Mouse (Mus musculus): Measurements from ENCODE around the gene Nmt1. TPM values are rescaled to one million over a fixed set of nuclear protein-coding genes. Genes with fewer than 3 reads are reported as not detected.
A peak's percentile ranks its signal among the peaks of the same experiment; 100 is the strongest.

Nmt1 gene
- total RNA-seq, 2 experiments from 2014 or later: 65.2 to 68.7 TPM

DNA sequence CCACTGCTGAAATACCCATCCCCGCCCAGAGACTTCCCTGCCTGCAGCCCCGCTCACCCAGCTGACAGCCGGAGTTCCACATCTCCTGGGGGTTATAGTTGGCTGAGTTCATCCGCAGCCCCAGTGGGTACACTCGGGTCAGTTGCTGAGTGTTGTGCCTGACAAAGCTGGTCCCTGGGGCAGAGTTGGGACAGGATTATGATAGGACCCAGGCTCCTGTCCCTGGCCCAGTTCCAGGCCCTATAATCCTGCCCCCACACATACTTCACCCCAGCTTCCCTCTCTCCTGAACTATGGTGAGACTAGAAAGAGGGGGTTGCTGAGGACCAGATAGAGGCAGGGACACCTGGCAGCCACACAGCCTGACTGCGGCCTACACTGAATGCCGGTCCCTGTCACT, 45.7 kb downstream of the Nmt1 start:
- intact Hi-C loops (cut with DNase I): no loop called here
- DNase-seq: no peak

DNA sequence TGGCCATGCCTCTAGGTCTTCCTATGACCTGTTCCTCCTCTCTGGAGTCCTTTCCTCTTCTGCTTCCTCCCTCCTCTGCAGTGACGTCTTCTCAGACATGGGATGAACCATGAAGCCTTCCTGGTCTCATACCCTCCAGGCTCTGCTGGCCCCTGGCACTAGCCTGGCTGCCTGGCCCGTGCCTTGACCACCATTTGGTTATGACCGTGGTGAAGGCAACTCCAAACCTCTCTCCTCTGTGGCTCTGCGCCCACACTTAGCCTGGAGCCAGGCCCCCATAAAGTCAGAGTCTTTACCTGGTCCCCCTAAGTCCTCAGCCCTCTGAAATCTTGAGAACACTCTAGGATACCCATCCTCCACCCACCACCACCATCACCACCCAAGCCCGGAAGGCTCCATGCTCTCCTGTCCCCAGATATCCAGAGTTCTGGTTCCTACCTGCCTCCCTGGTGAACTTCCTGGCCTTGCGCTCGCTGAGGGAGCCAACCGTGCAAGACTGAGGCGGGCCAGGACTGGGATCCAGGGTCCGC, 46.2 kb downstream of the Nmt1 start:
- DNase-seq: no peak
- intact Hi-C loops (cut with DNase I): no loop called here

DNA sequence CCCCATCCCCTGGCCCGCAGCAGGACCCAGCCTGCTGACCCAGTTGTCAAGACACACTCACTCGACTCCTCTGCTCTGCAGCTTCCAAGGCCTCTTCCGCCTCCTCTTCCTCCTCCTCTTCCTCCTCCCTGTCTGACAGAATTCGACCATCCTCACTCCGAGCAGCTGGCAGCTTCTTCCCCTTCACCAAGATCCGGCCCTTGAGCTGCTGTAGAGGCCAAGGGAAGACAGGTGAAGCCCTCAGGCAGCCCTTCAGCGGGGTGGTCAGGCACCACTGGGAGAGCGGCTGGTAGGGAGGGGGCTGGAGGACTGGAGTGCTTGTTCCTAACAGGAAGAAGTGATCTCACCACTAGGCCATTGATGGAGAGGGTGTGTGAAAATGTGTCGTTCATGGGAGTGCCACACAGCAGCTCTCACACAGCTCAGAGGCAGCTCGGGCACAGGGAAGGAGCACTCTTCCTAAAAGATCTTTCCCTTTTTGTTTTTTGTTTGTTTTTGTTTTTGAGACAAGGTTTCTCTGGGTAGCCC, 46.9 kb downstream of the Nmt1 start:
- no peak for DNase-seq
- intact Hi-C loops (cut with DNase I): no loop called here

DNA sequence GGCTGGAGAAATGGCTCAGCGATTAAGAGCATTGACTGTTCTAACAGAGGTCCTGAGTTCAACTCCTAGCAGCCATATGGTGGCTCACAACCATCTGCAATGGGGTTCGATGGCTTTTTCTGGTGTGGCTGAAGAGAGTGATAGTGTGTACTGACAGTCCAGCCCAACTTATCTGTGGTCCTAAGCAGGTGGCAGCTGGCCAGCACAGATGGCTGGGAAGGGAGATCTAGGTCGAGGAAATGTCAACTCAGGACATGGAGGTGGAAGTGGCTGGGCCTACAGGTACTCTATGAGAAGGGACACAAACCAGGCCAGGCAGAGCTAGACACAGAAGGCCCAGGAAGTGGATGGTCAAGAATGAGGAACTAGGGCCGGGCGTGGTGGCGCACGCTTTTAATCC, 48.0 kb downstream of the Nmt1 start:
- intact Hi-C loops (cut with DNase I): no loop called here

DNA sequence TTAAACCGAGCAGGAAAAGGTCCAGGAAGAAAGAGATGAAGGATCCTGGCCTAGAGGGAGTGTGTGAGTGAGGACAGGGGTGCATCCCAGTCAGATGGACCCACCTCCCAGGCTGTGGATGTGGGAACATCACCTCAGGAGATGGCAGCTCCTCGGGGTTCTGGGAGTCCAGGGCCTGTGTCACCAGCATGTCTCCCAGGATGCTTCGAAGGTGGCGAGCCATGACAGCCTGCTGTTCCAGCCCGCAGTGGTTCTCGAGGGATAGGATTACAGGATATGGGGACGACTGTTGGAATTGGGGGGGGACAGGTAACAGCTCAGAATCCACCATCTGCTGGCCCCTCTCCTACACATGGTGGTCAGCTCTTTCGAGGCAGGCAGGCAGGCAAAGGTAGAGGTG, 48.6 kb downstream of the Nmt1 start:
- intact Hi-C loops (cut with DNase I): no loop called here
- DNase-seq: no peak

More for the DNA sequence above, 48.0 kb downstream of the Nmt1 start:
- DNase-seq: peak in 1 of 2 experiments; percentile 57

DNA sequence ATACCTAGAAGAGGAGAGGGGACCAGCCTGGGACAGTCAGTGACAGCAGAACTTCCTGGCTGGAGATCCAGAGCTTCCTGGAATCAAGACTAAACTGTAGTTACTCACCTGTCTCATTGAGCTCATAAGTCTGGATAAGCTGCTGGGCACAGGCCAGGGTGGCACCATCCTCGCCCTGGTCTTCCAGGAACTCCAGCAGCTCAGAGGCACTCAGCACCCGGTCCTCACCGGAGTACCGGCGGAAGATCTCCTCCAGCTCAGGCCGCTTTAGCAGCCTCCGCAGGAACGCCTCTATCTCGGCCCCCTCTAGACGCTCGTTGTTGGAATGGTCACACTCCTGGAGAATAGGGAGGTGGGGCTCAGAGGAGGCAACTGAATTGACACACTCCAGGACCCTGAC, 50.1 kb downstream of the Nmt1 start:
- DNase-seq: no peak
- intact Hi-C loops (cut with DNase I): no loop called here

DNA sequence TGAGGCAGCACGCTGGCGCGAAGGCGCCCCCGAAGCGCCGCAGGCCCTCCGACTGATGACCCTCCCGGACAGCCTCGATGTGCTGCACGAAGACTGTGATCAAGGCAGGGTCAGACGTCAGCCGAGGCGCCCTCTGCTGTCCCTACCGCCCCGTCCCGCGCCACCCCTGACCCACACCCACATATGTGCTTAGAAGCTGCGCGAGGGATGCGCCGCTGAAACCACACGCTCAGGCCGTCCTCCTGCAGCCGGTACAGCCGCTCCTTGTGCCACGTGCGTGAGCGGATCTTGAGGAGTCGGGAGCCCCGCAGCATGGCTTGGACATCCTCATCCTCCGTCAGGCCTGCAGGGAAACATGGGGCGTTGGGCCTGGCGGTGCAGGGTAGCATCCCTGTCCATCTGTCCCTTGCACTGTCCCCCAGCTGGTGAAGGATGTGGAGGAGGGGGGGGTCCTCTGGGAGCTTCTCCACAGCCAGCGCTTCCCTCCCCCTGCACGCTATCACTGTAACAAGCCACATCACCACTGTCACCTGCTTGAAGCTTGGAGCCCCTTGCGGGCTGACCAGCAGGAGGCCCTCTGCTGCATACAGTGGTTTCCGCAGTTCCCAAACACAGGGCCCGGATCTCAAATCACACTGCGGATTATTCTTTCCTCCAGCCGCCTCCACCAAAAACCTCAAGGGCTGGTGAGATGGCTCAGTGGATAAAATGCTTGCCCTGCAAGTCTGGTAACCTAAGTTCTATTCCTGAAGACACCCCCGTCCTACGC, 52.5 kb downstream of the Nmt1 start:
- DNase-seq: no peak
- intact Hi-C loops (cut with DNase I): no loop called here

DNA sequence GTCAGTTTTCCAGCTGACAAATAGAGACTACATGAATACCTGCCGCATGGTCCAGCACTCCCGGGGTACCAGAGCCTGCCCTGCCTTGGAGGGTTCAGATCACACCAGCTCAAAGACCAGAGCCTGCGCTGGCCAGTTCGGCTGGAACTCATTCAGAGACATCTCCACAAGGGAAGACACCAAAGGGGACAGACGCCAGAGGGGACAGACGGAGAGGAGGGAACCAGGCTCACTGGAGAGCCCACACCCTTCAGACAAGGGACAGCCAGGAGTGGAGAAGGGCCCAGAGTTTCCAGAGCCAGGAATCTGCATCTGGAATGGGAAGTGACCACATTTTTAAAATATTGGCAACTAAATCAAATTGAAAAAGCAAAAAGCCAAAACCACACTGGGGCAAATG, 53.6 kb downstream of the Nmt1 start:
- intact Hi-C loops (cut with DNase I): no loop called here
- DNase-seq: no peak

DNA sequence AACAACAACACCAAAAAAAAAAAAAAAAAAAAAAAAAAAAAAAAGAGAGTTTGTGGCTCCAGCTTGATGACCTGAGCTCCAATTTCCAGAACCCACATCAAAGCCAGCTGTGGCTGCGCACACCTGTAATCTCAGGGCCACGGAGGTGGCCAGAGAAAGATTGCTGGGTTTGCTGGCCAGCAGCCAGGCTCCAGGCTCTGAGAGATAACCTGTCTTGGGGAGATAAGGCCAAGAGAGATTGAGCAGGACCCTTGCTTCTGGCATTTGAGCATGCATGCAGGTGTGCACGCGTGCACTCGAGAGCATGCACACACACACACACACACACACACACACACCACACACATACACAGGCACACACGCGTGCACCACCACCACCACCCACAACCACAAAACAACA, 65.3 kb downstream of the Nmt1 start:
- no peak for DNase-seq
- intact Hi-C loops (cut with DNase I): no loop called here

DNA sequence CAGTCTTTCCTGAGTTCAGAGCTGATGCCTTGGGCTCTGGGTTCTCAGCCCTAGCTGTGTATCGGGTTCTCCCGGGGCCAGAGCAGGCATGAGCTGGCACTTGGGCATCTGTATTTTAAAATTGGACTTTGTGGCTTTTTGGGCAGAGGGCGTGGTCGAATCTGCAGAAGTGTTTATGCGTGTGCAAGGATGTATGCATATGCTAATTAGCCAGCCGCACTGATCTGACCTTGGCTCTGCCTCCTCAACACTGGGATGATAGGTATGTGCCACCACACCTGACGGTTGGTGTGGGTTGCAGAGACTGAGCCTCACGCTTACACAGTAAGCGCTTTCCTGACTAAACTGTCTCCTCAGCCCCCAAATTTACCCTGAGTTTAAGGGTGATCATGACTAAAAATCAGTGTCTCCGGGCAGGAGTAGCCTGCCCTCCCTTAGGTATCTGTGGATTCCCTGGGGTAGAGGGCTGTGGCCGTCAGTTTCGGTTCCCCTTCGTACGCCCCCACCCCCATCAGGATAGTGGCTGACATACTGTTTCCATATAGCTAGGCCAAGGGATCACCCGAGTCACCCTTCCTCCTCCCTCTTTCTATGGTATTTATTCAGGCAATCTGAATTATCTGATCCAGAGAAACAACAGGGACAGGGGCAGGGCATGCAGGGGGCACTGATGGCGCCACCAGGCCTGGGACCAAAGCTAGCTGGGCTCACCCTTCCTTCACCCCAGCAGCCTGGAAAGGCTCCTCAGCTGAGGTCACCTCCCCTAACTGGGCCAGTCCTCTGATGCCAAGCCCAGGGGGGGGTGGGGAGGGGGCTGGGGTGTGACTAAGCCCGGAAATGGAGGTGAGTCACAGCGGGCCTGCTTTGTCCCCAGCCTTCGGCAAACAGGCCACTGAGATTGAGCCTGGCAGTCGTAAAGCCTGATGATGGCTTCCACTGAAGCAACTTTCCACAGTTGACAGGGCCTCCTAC, 66.2 kb downstream of the Nmt1 start:
- intact Hi-C loops (cut with DNase I): no loop called here
- DNase-seq: peak; percentile 36 to 52

DNA sequence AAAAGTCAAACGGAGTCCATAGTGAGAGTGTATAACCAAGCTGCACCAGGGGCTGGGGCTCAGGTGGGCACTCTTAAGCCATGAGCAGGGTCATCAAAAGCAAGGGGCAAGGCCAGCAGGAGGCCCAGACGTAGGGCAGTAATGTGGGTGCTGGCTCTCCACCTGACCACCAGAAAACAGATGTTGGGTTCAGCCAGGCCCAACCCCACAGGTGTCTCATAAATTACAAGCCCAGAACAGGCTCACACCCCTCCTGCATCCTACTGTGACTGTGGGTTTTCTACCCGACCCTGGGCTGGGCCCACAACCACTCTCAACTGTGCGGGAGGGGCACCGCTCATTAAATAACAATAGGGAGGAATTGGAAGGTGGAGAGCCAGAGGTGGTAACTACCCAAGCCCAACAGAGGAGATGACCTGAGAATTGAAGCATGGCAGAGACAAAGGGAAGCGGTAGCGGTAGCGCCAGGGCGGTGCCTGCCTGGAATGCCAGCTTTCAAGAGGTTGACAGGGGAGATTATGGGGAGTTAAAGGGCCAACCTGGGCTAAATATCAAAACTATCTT, 67.2 kb downstream of the Nmt1 start:
- no peak for DNase-seq

DNA sequence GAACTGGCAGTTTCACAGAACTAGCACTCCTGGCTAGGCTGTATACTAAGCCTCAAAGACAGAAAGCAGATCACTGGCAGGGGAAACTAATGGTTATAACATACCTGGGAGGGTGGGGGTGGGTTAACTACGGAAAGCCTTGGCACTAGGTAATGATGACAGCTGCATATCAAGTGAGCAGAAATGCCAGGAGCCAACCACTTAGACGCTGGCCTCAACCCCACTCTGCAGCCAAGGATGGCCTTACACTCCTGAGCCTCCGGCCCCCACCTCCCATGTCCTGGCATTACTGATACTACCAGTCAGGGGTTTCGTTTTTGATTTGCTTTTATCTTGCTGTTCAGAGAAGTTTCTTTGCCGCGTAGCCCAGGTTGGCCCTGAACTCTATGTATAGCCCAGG, 67.8 kb downstream of the Nmt1 start:
- intact Hi-C loops (cut with DNase I): no loop called here
- DNase-seq: no peak

More for the DNA sequence above, 67.2 kb downstream of the Nmt1 start:
- intact Hi-C loops (cut with DNase I): no loop called here

DNA sequence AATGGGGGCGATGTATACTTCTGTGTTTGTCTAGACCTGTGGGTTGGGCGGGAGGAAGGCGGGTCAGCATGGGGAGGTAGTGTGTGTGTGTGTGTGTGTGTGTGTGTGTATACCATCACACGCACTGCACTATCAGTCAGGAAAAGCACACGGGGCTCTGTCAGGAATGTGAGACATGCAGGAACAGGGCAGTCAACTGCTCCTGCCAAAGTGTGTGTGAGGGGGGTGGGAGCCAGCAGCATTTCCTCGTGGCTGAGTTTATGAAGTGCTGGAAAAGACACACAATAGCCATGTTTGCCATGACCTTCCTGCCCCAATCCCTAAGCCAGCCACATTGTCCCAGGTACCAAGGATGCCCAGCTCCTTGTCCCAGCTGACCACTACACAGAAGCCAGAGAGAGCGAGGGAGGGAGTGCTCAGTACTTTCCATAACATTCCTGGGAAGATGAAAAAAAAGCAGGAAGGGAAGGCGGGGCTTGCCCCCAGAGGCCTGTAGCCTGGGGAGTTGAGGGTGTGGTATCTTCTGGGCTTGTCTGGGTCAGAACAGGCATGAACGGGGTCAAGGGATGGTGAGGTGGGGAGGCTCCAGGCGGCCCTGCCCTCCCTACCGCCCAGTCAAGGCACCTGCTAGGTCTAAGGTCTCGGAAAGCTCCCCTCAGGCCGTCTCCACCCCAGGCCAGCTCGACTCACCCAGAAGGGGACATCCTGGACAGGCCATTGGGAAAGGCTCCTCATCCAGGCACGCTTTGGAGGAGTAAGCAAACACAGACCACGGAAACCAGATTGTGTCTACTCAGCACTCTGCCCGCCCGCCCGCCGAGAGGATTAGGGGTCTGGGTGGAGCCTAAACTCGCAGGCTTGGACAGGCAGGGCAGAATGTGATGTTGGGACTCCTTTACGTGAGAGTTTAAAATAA, 69.2 kb downstream of the Nmt1 start:
- intact Hi-C loops (cut with DNase I): no loop called here
- DNase-seq: no peak

DNA sequence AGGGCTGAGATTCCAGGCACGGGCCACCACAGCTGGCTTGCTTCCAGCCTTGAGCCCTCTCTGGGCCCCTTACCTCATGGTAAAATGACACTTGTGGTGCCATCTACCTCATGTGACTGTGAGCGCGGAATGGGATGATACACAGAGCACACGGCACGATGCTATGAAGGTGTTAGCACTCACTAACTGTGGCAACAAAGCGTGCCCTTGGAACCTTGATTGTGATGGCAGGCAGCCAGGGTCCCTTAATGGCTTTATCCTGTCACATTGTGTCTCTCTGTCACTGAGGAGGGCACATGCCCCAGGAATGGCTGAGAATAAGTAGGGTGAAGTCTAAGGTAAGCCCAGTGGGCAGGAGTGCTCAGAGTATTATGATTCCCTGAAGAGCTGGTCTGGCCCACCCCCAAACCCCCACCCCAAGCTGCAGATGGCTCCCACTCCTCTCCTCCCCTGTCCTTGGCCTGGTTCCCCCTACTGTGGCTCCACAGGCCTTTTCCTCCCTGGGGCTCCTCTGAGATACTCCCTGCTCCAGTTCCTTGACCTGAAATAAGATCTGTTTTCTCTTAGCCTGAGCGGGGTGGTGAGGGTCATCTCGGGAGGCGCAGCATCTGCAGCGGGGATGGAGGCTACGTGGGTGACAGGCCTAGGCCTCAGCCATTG, 70.7 kb downstream of the Nmt1 start:
- DNase-seq: no peak
- intact Hi-C loops (cut with DNase I): no loop called here

DNA sequence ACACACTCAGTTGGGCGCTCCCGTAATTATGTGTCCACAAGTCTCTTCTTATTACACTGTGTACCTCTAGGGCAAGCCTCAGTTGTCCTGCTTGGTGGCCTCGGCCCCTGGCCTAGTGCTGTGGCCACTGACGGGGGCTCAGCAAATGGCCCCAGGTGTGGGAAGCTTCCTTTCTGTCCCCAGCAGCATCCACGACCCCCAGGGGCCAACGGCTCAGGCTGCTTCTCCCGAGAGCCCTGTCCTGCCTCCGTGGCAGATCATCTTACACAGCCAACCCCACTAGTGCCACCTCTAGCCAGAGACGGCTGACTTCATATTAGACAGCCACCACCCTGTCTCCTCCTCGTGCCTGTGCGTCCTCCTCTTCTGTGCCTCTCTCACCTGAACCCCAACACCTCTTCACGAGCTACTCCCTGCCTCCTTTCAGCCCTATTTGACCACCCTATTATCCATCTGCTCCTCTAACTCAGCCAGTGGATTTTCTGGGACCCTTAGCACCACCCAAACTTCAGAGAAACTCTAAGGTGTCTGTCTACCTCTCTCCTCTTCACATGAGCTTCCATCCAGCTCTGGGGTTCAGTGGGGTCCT, 71.5 kb downstream of the Nmt1 start:
- intact Hi-C loops (cut with DNase I): no loop called here
- DNase-seq: no peak

DNA sequence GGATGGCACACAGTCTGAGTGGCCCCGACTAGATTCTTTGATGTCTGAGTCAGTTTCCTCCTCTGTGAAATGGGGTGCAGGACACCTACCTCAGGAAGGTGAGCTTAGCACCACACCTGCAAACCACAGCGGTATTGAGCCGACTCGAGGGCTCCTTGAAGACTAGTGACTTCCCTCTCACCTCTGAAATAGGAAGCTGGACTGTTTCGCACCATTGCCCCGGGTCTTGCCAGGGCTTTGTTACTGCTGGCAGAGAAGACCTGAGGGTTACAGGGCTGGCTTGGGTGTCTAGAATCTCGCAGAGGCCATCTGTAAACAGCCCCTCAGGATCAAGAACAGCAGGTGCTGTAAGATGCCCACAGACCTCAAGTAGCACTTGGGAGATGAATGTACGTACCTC, 72.4 kb downstream of the Nmt1 start:
- intact Hi-C loops (cut with DNase I): no loop called here

DNA sequence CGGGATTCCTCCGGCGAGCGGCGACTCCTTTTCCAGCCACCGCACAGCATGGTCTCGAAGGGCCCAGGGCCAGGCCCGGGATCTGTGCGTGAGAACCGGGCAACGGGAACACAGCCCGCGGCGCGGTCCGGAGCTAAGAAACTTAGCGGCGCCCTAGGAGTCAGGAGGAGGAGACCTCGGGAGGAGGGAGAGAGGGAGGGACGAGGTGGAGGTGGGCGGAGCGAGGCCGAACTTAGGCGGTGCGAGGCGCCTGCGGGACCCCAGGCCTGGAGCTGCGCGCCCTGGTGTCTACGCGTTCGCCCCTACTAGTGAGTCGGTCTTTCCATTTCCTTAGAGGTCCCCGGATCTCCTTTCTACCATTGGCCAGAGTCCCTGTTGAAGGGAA, 73.5 kb downstream of the Nmt1 start, which contains the start of the genes Plcd3 and Acbd4:
Gene Plcd3 (minus strand): TSS at position 178 of the 385 bp plus-strand sequence.
Gene Acbd4 (plus strand): TSS at position 202 of the 385 bp plus-strand sequence.
- intact Hi-C loops (cut with DNase I): no loop called here
- DNase-seq: peak; percentile 89 to 90

More for the DNA sequence above, 72.4 kb downstream of the Nmt1 start:
- DNase-seq: no peak

DNA sequence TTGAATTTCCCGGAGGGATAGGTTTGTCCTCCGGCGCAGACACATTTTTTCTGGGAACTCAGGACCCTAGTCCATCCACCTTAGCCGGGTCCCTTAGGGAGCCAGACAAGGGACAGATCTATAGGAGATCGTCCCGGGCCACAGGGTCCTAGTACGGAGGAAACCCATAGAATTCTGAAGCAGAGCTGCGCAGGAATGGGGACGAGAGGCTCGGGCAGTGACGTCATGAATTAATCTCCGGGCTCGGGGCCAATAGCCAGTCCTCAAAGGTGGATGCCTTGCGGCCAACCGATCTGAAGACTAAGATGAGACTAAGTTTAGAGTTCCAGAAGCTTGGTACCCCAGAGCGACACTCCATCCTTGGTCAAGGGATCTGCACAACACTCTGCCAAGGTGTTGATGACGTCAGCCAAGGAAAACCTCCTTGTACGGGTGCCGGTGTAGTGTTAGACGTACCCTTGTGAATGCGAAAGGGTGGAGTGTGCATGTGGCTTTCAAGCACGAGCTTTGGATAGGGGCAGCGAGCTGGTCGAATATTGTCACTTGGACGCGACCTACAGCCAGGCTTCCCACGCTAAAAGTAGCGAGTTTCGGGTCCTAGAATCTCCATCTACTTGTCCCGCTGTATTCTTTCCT, 74.0 kb downstream of the Nmt1 start:
- intact Hi-C loops (cut with DNase I): loop anchor here (1.0 kb wide), 2 partner anchors 30 to 56 kb away; partner anchors contain the start of gene Hexim2
- peak; percentile 83 to 85 for DNase-seq
